Mouse (Mus musculus) MEL-GATA-1-ER (cell line): Measurements from ENCODE around the gene Agbl1.

Source experiments
- DNase-seq: peaks from one replicate; pipeline ENCODE4 v3.0.0-alpha.2; 2012; ENCODE audit warnings: low read depth; ENCODE audit errors: extremely low read depth

The Agbl1 gene

DNA sequence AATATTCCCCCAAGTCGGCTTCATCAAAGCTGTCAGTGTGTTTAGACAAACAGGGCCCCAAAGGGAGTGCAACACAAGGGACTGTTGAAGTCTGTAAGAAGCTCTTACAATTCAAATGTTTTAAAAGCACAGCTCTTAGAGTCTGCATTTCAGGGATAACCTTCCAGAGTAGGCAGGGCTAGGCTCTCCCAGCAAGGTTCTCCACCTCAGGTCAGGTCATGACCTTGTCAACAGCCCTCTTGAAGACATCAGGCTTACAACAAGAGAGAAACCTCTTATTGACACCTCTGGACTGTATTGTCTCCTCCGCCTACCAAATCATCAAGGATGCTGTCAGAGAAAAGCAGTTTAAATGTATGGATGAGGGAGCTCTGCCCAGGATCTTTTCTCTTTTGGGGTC lies 692.0 kb downstream of the Agbl1 start:
- no peak for DNase-seq

DNA sequence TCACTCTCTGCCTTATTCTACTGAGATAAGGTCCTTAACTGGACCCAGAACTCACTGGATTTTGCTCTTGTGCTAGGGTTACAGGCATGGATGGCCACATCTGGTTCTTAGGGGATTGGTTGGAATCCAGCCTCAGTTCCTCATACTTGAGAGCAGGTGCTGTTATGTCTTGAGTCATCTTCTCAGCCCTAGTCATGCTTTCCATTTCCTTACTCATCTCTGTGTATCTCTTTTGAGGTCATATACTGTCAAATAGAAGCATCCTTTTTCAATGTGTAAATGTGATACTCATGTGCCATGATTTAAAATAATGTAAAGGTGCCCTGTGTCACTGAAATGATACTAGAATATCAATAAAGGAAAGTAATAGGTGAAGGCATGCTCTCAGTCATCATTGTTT lies 705.5 kb downstream of the Agbl1 start:
- no peak for DNase-seq

DNA sequence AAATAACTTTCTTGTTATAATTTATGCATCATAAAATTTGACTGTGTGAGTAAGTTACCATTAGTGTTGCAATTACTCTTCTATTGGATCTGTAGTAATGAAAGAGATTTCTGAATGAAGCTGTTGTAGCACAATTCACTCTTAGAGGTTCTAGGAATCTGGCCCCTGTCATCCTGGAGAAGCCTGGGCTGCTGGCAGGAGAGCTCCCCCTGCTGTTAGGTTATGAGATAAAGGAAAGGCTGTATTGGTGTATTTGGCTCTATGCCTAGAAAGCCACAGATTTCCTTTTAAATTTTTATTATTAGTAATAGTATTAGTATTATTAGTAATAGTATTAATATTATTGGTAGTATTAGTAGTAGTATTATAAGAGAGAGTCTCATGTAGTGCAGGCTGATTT lies 711.8 kb downstream of the Agbl1 start:
- DNase-seq: no peak

DNA sequence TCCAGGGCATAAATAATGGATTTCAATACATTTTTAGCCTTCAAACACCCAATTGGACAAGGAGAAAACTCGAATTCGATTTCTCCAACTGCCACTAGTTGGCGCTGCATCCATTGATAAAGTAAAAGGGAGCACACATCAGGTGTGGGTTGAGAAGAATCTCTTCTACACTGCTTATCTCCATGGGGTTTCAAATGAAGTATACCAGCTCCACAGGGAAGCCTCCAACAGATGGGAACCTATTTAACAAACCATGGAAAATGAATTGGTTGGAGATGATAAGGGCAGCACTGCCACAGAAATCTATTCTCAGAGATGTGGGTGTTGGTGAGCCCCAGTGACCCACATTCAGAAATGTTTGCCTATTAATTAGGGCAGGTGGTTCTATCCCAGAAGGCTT lies 741.6 kb downstream of the Agbl1 start:
- no peak for DNase-seq

DNA sequence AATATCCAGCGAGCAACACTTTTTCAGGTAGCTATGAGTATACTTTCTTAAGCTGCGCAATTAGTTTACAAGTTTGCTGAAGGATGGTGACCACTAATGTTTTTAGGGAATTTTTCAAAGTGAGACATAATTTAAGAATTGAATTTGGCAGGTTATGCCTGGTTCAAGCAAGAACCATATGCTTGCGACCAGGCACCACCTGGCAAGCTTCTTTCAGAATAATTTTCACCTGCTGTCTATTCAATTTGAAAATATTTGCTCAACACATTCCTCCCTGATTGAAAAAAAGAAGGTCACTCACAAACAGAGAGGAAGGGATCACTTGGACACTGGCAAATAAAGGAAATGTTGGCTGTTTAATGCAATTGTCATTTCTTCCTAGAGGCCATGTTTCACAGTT lies 779.9 kb downstream of the Agbl1 start:
- no peak for DNase-seq

DNA sequence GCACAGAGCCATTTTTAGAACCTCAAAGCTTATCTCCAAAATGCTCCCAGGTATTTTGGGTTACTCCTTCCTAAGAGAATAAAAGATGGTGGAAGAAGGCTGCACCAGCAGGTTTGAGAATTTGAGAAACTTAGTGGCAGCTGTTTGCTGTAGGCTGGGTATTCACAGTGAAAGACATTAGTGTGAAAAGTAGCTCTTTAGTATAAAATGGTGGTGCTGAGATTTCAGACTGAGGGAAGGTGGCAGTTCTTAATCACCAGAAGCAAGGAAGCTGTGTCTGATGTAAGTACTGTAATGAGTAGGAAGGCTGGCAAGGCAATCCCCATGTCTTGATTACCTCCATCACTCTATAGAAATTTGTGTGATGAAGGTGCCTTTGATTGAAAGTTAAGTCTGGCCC lies 799.3 kb downstream of the Agbl1 start:
- no peak for DNase-seq

DNA sequence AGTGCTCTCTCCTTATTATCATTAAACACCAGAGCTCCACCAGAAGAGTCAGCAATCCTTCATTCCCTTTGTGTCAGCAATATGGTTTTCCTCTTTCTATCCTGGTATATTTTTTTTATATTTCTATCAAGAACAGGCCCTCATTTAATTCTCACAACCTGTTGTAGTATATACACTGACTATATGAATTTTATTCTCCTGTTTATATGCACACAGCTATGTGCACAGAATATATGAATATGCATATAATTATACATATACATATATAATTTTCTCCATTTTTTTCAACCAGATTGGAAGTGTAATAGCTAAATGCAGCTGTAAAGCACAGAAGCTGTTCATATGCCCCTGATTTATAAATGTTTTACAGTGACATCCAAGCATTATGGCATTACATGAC lies 846.3 kb downstream of the Agbl1 start:
- DNase-seq: no peak

DNA sequence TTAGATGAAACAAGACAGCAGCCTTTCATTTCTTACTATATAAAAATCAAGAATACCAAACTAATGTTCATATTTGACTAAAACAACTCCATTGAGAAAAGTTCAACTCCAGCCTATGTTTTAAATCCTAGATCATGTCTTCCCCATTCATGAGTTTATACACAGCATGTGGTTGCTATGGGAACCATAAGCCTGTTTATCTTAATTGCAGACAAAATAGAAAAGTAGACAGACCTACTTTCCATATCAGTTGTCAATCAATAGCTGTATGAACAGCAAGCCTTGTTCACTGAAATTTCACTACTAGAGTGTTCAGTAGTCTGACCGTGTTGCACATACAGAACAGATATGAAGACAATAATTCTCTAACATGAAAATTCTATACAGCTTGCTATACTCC lies 857.6 kb downstream of the Agbl1 start:
- DNase-seq: no peak

DNA sequence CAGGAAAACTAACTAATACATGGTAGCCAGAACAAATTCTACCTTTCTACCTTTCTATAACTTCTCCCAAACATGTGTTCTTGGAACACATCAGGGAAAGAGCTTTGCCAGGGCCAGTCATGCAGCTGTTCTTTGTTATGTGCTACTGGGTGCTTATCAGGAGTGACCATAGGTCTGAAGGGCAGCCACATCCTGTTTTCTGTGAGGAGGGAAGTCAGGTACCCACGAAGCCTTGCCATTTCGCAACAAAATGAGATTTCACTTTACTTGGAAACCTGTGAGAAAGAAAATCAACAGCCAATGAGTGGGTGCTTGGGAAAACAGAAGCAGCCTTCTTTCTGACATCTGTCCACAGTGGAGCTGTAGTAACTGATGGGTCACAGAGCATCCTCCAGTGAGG lies 865.5 kb downstream of the Agbl1 start:
- DNase-seq: no peak

DNA sequence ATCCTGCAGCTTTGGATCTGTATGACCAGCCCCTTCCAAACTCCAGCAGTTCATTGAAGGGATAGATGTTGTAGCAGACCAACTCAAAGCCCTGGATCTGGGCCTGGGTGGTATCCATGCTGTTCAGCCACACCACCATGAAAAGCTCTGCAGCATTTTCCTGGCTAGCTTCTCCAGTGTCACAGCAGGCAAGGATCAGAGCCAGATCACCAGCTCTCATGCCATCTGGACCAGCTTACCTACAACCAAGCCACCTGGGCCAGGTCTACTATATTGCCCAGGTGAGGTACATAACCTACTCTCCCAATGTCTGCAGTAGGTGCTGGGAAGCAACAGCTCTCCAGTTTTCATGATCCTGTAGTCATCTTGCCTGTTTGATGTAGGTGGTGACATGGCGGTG lies 884.3 kb downstream of the Agbl1 start:
- no peak for DNase-seq

DNA sequence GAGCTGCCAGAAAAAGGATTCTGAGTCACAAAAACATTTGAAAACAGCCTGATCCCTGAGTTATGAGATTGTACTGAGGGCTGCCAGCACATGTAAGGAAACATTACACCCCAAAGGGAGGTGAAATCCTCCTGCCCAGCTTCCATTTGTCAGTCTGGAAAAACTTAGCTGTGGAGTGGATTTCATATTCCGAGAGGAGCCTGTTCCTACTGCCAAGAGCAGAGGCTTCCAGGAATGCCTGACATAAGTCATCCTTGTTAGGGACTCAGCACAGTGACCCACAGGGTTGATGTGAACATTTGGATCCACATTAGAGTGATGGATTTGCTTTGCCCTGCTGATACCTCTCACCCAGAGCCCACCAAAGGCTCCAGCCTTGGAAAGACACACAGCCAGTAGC lies 899.4 kb downstream of the Agbl1 start:
- DNase-seq: no peak

DNA sequence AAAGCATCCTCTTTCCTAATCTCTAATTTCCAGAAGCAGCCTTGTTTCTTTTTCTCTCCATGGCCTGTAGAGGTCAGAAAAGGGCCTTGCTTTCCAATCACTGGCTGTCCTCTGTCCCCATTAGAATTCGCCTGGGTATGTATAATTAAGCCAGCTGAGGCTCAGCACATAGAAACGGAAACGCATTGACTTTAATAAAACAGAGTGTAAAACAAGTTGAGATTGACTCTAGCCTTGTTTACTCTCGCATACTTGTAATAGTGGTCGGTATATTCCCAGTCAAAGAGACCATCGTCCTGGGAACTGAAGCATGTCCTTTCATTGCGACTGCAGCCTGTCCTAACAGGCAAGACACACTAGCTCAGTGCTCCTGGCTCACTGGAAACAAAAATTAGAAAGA lies 902.3 kb downstream of the Agbl1 start:
- no peak for DNase-seq

DNA sequence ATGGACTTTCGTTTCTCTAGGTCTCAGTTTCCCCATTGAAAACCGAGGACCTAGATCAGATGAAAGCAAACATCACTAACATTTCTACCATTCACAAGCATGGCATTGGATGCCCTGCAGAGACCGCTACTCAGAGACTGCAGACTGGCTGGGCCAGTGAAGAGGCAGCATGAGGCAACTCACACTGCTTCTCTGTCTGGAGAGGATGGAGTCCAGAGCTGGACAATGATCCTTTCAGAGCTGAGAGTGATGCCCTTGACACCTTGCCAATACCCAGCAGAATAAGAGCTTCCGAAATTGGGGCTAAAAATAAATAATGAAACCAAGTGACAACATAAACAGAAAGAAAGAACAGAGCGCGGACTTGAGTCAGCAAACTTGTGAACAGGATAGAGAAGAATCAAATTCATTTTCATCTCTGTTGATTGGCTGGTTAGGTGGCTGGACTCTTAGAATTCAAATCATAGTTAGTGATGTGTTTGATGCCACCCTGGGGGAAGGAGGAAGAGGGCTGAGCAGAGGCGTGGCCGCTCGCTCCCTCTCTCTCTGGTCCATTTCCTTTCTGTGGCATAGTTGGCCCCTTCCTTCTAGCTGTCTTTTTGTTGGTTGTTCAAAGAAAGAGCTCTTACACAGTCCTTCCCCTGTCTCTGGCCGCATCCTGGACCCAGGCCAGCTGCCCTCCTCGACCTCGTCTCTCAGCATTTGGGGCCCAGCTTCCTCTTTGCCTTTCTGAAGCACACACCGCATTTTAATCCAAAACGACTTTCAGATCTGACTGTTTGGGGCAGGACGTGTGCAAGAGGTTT lies 903.1 kb downstream of the Agbl1 start:
- DNase-seq: no peak

DNA sequence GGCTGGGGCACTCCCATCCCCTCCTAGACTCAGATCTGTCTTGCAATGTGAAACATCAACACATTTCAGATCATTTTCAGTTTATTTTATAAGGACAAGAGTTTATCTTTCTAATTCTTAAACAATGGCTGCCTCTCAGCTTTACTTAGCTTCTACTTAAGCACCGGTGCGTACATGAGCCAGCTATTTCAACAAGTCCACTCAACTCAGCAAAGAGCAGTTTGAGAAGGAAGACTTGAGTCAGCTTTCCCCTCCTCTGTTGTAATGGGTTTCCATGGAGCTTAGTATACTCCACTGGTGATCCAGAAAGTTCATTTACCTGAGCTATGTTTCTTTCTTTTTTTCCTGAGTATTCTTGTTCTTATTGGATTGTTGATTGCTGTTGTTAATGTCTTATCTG lies 905.2 kb downstream of the Agbl1 start:
- DNase-seq: no peak

DNA sequence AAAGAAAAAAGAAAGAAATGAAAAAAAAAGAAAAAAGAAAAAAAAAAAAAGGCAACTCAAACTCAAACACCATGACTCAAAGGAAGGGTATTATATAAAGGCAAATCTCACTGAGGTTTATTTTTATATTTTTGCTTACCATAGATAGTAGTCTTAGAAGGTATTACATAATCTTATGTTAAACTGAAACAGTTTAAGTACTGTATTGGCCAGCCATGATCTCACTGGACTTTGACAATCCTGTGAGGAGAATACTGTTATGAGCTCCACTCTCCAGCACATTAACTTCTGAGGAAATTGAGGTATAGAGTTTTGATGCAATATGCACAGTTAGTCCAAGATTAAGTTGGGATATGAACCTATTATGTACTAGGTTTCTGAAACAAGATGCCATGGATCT lies 909.0 kb downstream of the Agbl1 start:
- no peak for DNase-seq

DNA sequence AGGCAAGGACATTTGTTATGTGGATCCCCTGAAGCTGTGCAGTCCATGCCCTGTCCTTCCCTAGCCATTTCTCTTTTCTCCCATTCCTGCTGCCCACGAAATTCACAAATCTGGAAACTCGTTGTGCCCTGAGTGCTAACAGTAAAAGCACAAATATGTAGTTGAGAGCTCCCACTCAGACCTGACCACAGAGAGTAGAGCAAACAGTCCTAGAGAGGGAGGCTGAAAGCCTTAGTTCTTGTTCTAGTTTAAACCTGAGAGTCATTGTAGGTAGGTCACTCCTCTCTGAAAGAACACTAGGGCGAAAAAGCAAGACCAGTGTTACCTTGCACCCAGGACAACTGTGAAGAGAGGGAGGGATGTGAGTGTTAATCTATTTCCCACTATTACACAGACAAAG lies 917.8 kb downstream of the Agbl1 start:
- DNase-seq: no peak

DNA sequence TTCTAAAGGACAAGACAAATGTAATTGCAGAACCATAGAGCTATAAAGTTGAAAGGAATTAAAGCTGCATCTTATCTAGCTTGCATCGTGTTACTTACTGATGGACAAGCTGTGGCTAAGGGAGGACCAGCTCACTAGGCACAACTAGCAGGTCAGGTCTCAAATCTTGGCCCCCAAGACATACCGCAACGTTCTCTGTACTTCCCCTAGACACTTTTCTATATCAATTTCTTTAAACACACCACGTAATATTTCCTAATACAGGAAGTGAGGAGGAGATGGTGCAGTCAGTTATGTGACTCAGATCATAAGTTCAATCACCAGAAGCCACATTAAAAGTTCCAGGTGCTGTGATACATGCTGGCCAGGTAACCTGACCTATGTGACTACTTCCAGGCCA lies 919.1 kb downstream of the Agbl1 start:
- no peak for DNase-seq

DNA sequence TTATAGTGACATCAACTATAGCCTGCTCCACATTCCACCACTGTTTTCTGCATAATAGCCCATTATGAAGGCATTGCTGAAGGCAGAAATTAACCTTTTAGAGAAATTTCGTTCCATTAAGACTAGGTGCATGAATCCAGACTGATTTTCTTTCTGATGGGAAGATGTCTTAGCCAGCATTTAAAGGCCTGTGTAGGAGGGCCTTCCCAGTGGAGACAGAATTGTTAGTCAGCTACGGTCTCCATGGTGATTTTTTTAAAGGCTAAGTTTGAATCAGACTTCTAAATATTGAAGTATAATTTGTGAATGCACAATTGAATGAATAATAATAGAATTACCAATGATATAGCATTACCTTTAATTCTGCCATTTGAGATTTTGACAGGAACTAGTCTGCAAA lies 920.2 kb downstream of the Agbl1 start:
- DNase-seq: no peak

DNA sequence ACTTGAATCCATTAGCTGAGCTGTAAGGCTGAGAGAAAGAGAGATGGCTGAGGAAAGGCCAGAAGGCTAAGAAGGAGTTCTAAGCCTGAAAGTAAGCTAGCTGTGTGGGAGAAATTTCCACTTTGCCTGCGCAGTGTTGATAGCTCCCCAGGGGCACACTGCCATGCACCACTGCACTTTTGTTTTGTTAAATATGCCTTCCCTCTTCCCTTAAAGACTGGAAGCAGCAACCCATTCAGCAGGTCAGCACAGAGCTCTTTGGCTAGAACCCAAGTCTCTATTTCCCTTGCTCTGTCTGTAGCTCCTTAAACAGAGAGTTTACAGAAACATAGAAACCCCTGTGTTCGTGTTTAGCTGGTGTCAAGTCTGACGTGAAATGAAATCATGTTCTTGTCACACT lies 922.7 kb downstream of the Agbl1 start:
- no peak for DNase-seq

DNA sequence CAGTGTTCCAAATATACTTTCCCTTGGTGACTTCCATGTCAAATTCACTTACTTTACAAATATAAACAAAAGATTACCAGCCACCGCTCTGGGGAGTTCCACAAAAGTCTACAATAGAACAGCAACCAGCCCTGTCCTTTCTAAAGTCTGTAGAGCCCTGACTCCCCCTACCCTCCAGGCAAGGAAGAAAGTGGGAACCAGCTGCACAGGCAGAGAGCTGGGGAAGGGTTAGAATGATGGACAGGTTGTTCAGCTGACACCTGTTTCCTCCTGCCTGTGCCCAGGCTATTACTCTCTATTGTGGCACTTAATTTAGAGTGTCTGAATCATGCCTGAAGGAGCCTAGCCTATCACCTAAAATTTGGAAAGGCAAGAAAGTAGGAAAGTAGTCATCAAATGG lies 923.2 kb downstream of the Agbl1 start:
- no peak for DNase-seq

DNA sequence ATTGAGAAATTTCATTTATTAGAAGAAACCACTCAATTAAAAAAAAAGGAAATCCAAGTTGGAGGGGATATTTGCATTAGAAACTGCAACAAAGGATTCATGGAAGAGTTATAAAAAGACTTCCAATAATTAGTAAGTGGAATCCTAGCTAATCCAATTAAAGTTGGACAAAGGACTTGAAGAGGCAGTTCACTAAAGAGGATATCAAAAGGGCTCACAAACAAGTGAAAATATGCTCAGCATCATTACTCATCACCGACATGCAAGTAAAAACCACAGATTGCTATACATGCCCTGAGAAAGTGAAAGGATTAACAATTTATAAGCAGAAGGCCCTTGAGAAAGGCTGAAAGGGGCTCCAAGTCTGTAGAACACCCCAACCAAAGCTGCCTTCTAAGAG lies 935.2 kb downstream of the Agbl1 start:
- no peak for DNase-seq
